Mouse (Mus musculus): Measurements from ENCODE around the gene Nudt17.
A peak's percentile ranks its signal among the peaks of the same experiment; 100 is the strongest.
"Not testable (repeated sequence)": the region's sequence is repeated elsewhere in the genome, so short reads cannot be mapped to it uniquely, and the experiment has no call there.

Gene Nudt17

GRCm38 (mm10) chr3:96707903-96708683 is at the start of gene Nudt17:
TSS of gene Nudt17 (minus strand) at chr3:96708562.
- DNase-seq (ENCODE audit: low spot score in 2 of 2) = peak; percentile 70 to 91

- no peak for DNase-seq (ENCODE audit: low spot score in 2 of 2)
Measured at GRCm38 (mm10) chr3:96757691-96758090, 49.3 kb upstream of the Nudt17 start.

- no peak for DNase-seq (ENCODE audit: low spot score in 2 of 2)
Measured at GRCm38 (mm10) chr3:96755935-96756334, 47.6 kb upstream of the Nudt17 start.

- no peak for DNase-seq (ENCODE audit: low spot score in 2 of 2)
Measured at GRCm38 (mm10) chr3:96746829-96747228, 38.5 kb upstream of the Nudt17 start.

GRCm38 (mm10) chr3:96744348-96744747 is 36.0 kb upstream of the Nudt17 start:
- no peak for DNase-seq (ENCODE audit: low spot score in 2 of 2)

- not testable (repeated sequence) for DNase-seq (ENCODE audit: low spot score in 2 of 2)
Measured at GRCm38 (mm10) chr3:96740279-96740678, 31.9 kb upstream of the Nudt17 start.

- DNase-seq (ENCODE audit: low spot score in 2 of 2) = no peak
Measured at GRCm38 (mm10) chr3:96737995-96738394, 29.6 kb upstream of the Nudt17 start.

GRCm38 (mm10) chr3:96737013-96737740 is 28.8 kb upstream of the Nudt17 start:
- no peak for DNase-seq (ENCODE audit: low spot score in 2 of 2)

GRCm38 (mm10) chr3:96735200-96735599 is 26.8 kb upstream of the Nudt17 start:
- no peak for DNase-seq (ENCODE audit: low spot score in 2 of 2)

- DNase-seq (ENCODE audit: low spot score in 2 of 2) = no peak
Measured at GRCm38 (mm10) chr3:96733984-96734383, 25.6 kb upstream of the Nudt17 start.

- no peak for DNase-seq (ENCODE audit: low spot score in 2 of 2)
Measured at GRCm38 (mm10) chr3:96730785-96731184, 22.4 kb upstream of the Nudt17 start.

- no peak for DNase-seq (ENCODE audit: low spot score in 2 of 2)
Measured at GRCm38 (mm10) chr3:96729403-96729784, 21.0 kb upstream of the Nudt17 start.

GRCm38 (mm10) chr3:96728634-96729402 is 20.5 kb upstream of the Nudt17 start:
- no peak for DNase-seq (ENCODE audit: low spot score in 2 of 2)

GRCm38 (mm10) chr3:96727828-96728633 is 19.7 kb upstream of the Nudt17 start:
- no peak for DNase-seq (ENCODE audit: low spot score in 2 of 2)

GRCm38 (mm10) chr3:96727343-96727827 is 19.0 kb upstream of the Nudt17 start, which contains the start of the genes Polr3c and Rnf115:
TSS of gene Polr3c (minus strand) at chr3:96727628.
TSS of gene Rnf115 (plus strand) at chr3:96727664.
- DNase-seq (ENCODE audit: low spot score in 2 of 2) = peak; percentile 89 to 91

GRCm38 (mm10) chr3:96719173-96719572 is 10.8 kb upstream of the Nudt17 start:
- DNase-seq (ENCODE audit: low spot score in 2 of 2) = peak in 1 of 2 experiments; percentile 59

GRCm38 (mm10) chr3:96715854-96716253 is 7.5 kb upstream of the Nudt17 start:
- no peak for DNase-seq (ENCODE audit: low spot score in 2 of 2)

GRCm38 (mm10) chr3:96714286-96714685 is 5.9 kb upstream of the Nudt17 start:
- no peak for DNase-seq (ENCODE audit: low spot score in 2 of 2)

- no peak for DNase-seq (ENCODE audit: low spot score in 2 of 2)
Measured at GRCm38 (mm10) chr3:96708684-96709064, 312 bp upstream of the Nudt17 start.

GRCm38 (mm10) chr3:96706984-96707383 is 1.4 kb downstream of the Nudt17 start:
- DNase-seq (ENCODE audit: low spot score in 2 of 2) = no peak

- DNase-seq (ENCODE audit: low spot score in 2 of 2) = no peak
Measured at GRCm38 (mm10) chr3:96706217-96706616, 2.1 kb downstream of the Nudt17 start.
